Mouse (Mus musculus): ENCODE data around the gene Timp2.

DNA sequence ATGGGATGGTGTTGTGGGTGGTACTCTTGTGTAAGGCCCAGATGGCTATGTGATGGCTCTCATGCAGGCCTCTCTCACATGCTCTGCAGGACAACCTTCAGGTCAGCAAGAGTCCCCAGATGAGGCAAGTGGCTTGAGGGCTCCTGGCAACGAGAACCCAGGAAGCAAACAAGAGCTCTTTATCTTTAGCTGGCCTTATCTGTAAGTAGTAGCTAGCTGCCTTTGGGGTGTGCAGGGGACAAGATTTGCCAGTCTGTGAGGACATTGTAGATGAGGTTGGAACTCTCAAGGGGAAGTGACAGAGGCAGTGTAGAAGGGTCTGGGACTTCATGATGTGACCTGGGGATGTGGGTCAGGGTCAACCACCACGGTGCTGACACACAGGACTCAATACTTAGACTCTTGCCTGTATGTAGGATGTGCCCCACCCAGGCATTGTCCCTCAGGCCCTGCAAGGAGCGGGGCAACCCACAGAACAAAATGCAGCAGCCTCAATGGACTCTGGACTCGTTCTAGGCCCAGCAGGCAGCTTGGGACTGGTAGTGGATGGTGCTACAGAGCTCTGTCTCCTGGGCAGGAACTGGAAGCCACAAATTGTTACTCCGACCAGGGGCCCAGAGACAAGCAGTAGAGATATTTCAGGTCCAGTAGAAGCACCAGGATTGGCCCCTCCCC lies 44.5 kb upstream of the Timp2 start:
- TF ChIP-seq CTCF (IDR thresholded peaks at IDR 0.05; ENCODE audit: extremely low read depth, insufficient read depth, low read length): no peak
- no peak for TF ChIP-seq POLR2A (IDR thresholded peaks at IDR 0.05; ENCODE audit: extremely low read depth, insufficient read depth, low read length)
